Mouse (Mus musculus) intestine, embryonic 16.5 days (tissue): Measurements from ENCODE around the gene 2010111I01Rik. TPM values are rescaled to one million over a fixed set of nuclear protein-coding genes. Genes with fewer than 3 reads are reported as not detected.

ENCODE experiments used
- ATAC-seq: fragments of 200-750 bp; cut with Nextera tagmentation; 2 replicates; pipeline ENCODE4 v1.8.0; 2017; ENCODE audit warnings: moderate TSS enrichment, moderate library complexity
- H3K27ac ChIP-seq: fragments of 300-500 bp; sonication (generic); 2 replicates; pipeline ENCODE4 v1.5.1; 2014; ENCODE audit warnings: mild to moderate bottlenecking, low read length
- H3K27me3 ChIP-seq: fragments of 300-500 bp; sonication (generic); replicated peaks from 2 replicates; pipeline ENCODE4 v1.6.1; 2014; ENCODE audit warnings: low read length, control low read depth, mixed read lengths; ENCODE audit not compliant: control insufficient read depth, insufficient read depth
- H3K36me3 ChIP-seq: fragments of 300-500 bp; sonication (generic); 2 replicates; pipeline ENCODE4 v1.6.1; 2014; ENCODE audit warnings: low read length, control low read depth; ENCODE audit not compliant: control insufficient read depth, insufficient read depth
- H3K4me1 ChIP-seq: fragments of 300-500 bp; sonication (generic); 2 replicates; pipeline ENCODE4 v1.6.1; 2014; ENCODE audit warnings: low read length, control low read depth, mixed read lengths; ENCODE audit not compliant: control insufficient read depth, insufficient read depth
- H3K4me2 ChIP-seq: fragments of 300-500 bp; sonication (generic); 2 replicates; pipeline ENCODE4 v1.6.1; 2014; ENCODE audit warnings: low read depth, low read length, control low read depth
- H3K4me3 ChIP-seq: fragments of 300-500 bp; sonication (generic); 2 replicates; pipeline ENCODE4 v1.5.1; 2014; ENCODE audit warnings: mild to moderate bottlenecking, low read length
- H3K9ac ChIP-seq: fragments of 300-500 bp; sonication (generic); 2 replicates; pipeline ENCODE4 v1.6.1; 2014; ENCODE audit warnings: low read depth, low read length
- H3K9me3 ChIP-seq: fragments of 300-500 bp; sonication (generic); 2 replicates; pipeline ENCODE4 v1.6.1; 2016; ENCODE audit warnings: low read length, control low read depth; ENCODE audit not compliant: control insufficient read depth
- WGBS: fragments of 180-500 bp; shearing (Covaris S2); extraction: QIAGEN DNeasy Blood & Tissue Kit; methylation state at CpG from one replicate; pipeline ENCODE4 v1.1.7; 2014; 5-methylcytosine and 5-hydroxymethylcytosine counted together
- polyA plus RNA-seq: library from polyadenylated mRNA; unstranded; fragments of >200 nt; fragmentation: Nextera tagmentation; extraction: Ambion mirVana; gene quantifications from 2 replicates; pipeline ENCODE4 v1.2.1, GENCODE M21; 2015

The 2010111I01Rik gene
- polyA plus RNA-seq, 1 experiment from 2014 or later = 98.7 TPM

- no peak overlapping the region for H3K27ac ChIP-seq
- no peaks in the 10 kb centered on the region for H3K4me1 ChIP-seq
- no peaks in the 10 kb centered on the region for H3K9me3 ChIP-seq
- H3K4me3 ChIP-seq = no peak overlapping the region
- WGBS = 64% methylated on average over 9 of the region's 9 CpGs
- H3K36me3 ChIP-seq = no peaks in the 10 kb centered on the region
- no peak overlapping the region for H3K9ac ChIP-seq
- no peak overlapping the region for H3K4me2 ChIP-seq
- ATAC-seq = peak; percentile 46; the same call in 1 of the 2 replicates
- no peaks in the 10 kb centered on the region for H3K27me3 ChIP-seq
Observed at GRCm38 (mm10) chr13:62929766-62930389, 34.8 kb upstream of the 2010111I01Rik start.

GRCm38 (mm10) chr13:62932452-62932851 is 32.2 kb upstream of the 2010111I01Rik start:
- Histone ChIP-seq H3K27me3 (no peaks in the 10 kb centered on the region), H3K27ac (no peak overlapping the region), H3K9ac (no peak overlapping the region), H3K4me1 (no peaks in the 10 kb centered on the region), H3K4me2 (no peak overlapping the region), H3K36me3 (no peaks in the 10 kb centered on the region), H3K9me3 (no peaks in the 10 kb centered on the region), H3K4me3 (no peak overlapping the region)
- ATAC-seq = no peak
- 77% methylated on average over 4 of the region's 4 CpGs for WGBS

GRCm38 (mm10) chr13:62939371-62939770 is 25.3 kb upstream of the 2010111I01Rik start:
- Histone ChIP-seq H3K9ac (no peak overlapping the region), H3K4me1 (no peaks in the 10 kb centered on the region), H3K27ac (no peak overlapping the region), H3K4me2 (no peak overlapping the region), H3K4me3 (no peak overlapping the region), H3K36me3 (no peaks in the 10 kb centered on the region), H3K27me3 (no peaks in the 10 kb centered on the region), H3K9me3 (no peaks in the 10 kb centered on the region)
- ATAC-seq = no peak
- WGBS = 36% methylated on average over 3 of the region's 3 CpGs

DNA sequence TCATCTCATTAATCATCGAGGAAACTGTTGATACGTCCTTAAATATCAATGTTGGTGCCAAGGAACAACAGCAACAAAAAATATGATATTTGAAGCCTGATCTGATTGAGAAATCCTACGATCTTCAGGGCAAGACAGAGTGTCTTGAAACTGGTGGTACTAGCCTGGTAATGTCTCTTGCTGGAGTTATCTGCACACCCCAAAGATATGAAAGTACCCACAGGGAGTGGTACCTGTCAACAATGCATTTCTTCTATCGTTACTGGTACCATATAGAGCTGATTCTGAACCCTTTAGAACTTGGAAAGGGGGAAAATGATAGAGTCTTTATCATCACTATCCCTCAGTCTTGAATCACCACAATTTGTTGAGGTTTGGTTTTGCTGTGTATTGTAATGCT is 24.9 kb upstream of the 2010111I01Rik start:
- H3K27ac ChIP-seq = no peak overlapping the region
- no peak overlapping the region for H3K4me3 ChIP-seq
- H3K4me1 ChIP-seq = no peaks in the 10 kb centered on the region
- H3K9ac ChIP-seq = no peak overlapping the region
- no peak overlapping the region for H3K4me2 ChIP-seq
- no peak for ATAC-seq
- no peaks in the 10 kb centered on the region for H3K9me3 ChIP-seq
- H3K36me3 ChIP-seq = no peaks in the 10 kb centered on the region
- H3K27me3 ChIP-seq = no peaks in the 10 kb centered on the region
- 74% methylated on average over 4 of the region's 4 CpGs for WGBS

DNA sequence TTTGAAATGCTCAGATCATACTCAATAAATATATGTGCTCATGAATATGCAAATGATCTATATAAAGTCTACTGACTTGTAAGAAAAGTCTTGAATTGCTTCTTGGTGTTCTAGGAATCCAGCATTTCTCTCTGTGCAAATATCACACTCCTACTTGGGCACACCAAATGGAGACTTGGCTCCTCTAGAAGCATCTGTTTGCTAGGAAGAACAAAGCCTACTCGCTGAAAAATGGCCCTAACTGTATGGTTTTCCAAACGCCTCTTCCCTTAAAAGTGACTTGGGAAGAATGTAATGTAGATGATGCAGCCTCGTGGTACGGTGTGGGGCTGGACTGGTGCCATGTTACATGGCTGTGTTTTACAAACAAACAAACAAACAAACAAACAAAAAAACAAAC is 24.0 kb upstream of the 2010111I01Rik start:
- no peak for ATAC-seq
- 84% methylated on average over 4 of the region's 4 CpGs for WGBS
- H3K27ac ChIP-seq = no peak overlapping the region
- H3K4me1 ChIP-seq = no peaks in the 10 kb centered on the region
- no peaks in the 10 kb centered on the region for H3K27me3 ChIP-seq
- H3K36me3 ChIP-seq = no peaks in the 10 kb centered on the region
- no peaks in the 10 kb centered on the region for H3K9me3 ChIP-seq
- no peak overlapping the region for H3K9ac ChIP-seq
- no peak overlapping the region for H3K4me3 ChIP-seq
- no peak overlapping the region for H3K4me2 ChIP-seq

DNA sequence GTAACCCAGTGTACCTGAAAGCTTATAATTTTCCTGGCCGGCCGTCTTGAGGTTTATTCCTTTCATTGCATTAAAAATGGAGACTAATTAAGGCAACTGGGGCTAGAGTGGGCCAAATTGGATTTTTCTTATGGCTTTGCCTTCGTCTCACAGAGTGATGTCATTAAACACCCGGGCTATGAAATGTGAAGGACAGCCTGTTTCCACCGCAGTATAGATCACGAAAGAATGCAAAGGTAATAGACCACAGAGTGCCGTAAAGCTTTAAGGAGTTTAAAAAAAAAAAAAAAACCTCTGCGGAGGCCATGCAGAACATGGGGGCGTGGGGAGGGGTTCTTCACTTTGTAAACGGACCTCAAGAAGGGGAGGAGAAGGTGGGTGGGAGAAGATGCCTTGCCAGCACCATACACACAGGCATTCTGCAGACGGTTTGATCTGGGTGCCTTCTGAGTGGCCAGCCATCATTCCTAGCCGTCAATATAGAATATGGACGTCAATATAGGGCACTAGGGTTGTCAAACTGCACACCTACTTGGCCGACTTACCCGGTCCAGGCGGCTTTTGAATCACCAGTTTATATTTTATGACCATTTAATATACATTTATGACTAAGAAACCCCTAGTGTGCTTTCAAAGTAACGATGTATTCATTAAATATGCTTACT is 23.2 kb upstream of the 2010111I01Rik start:
- Histone ChIP-seq H3K27me3 (no peaks in the 10 kb centered on the region), H3K27ac (no peak overlapping the region), H3K9ac (no peak overlapping the region), H3K4me1 (no peaks in the 10 kb centered on the region), H3K4me2 (no peak overlapping the region), H3K4me3 (no peak overlapping the region), H3K9me3 (no peaks in the 10 kb centered on the region), H3K36me3 (no peaks in the 10 kb centered on the region)
- ATAC-seq = no peak
- 65% methylated on average over 17 of the region's 17 CpGs for WGBS

- WGBS = 71% methylated on average over 7 of the region's 7 CpGs
- no peak for ATAC-seq
- Histone ChIP-seq H3K9me3 (no peaks in the 10 kb centered on the region), H3K4me3 (no peak overlapping the region), H3K4me1 (no peaks in the 10 kb centered on the region), H3K9ac (no peak overlapping the region), H3K27ac (no peak overlapping the region), H3K4me2 (no peak overlapping the region), H3K27me3 (no peaks in the 10 kb centered on the region), H3K36me3 (no peaks in the 10 kb centered on the region)
Observed at GRCm38 (mm10) chr13:62943274-62943830, 21.3 kb upstream of the 2010111I01Rik start.

GRCm38 (mm10) chr13:62944109-62944508 is 20.6 kb upstream of the 2010111I01Rik start:
- Histone ChIP-seq H3K4me3 (no peak overlapping the region), H3K9me3 (no peaks in the 10 kb centered on the region), H3K27ac (no peak overlapping the region), H3K27me3 (no peaks in the 10 kb centered on the region), H3K4me1 (no peaks in the 10 kb centered on the region), H3K9ac (no peak overlapping the region), H3K4me2 (no peak overlapping the region), H3K36me3 (no peaks in the 10 kb centered on the region)
- no peak for ATAC-seq
- 55% methylated on average over 6 of the region's 6 CpGs for WGBS

- H3K27me3 ChIP-seq = no peaks in the 10 kb centered on the region
- H3K27ac ChIP-seq = no peak overlapping the region
- H3K4me3 ChIP-seq = no peak overlapping the region
- H3K36me3 ChIP-seq = no peaks in the 10 kb centered on the region
- 0 out of 2 replicates have a peak, but pooled peaks cover 2% of the 10 kb centered on the region for H3K4me1 ChIP-seq
- H3K9me3 ChIP-seq = no peaks in the 10 kb centered on the region
- 28% methylated on average over 4 of the region's 4 CpGs for WGBS
- ATAC-seq = no peak
- no peak overlapping the region for H3K4me2 ChIP-seq
- no peak overlapping the region for H3K9ac ChIP-seq
Observed at GRCm38 (mm10) chr13:62949560-62950188, 15.0 kb upstream of the 2010111I01Rik start.
